In genomic region chr12:54572866-54573265, GRCm38 (mm10) we compare ENCODE assay signal across 22 mouse cellular contexts.
DNase-seq lines count a peak whose midpoint lies in the region; ATAC-seq and TF ChIP-seq lines count a peak whose summit lies in the region.
"Had no signal": no experiment of that assay in that cellular context is flagged by ENCODE, and none has a peak within 500 bp of the region (broad histone marks: within the 10 kb centered on the region; RNA-seq: fewer than 3 reads in every experiment).

No protein-coding gene starts in this region.

- no peaks in the 10 kb centered on the region for H3K27me3 ChIP-seq in stomach, postnatal 0 days (ENCODE audit: control insufficient read depth, insufficient read depth, low read length)
- H3K27me3 ChIP-seq: forebrain, embryonic 13.5 days; heart, embryonic 15.5 days had no signal

- ATAC-seq in frontal cortex, adult (ENCODE audit: low TSS enrichment): peak; percentile 72
- ATAC-seq in stomach, postnatal 0 days (ENCODE audit: low FRiP score, low TSS enrichment): no peak
- ATAC-seq: CD4-positive, CD25-positive, alpha-beta regulatory T cell, adult 4 months; forebrain, embryonic 13.5 days; forebrain, postnatal 0 days had no signal

- TF ChIP-seq EP300 in stomach, postnatal 0 days (optimal IDR thresholded peaks at IDR 0.05): no peak

- H3K9ac ChIP-seq in stomach, postnatal 0 days (ENCODE audit: low read length): no peak overlapping the region
- H3K9ac ChIP-seq: forebrain, embryonic 13.5 days; forebrain, postnatal 0 days; heart, embryonic 15.5 days; hindbrain, embryonic 14.5 days had no signal

- H3K4me3 ChIP-seq in stomach, postnatal 0 days (ENCODE audit: low read depth, low read length): no peak overlapping the region
- H3K4me3 ChIP-seq: embryonic facial prominence, embryonic 10.5 days; forebrain, embryonic 13.5 days; heart, adult 2 months; heart, embryonic 15.5 days had no signal

- H3K9me3 ChIP-seq in stomach, postnatal 0 days (ENCODE audit: control insufficient read depth, low read length): no peaks in the 10 kb centered on the region
- H3K9me3 ChIP-seq: embryonic facial prominence, embryonic 10.5 days; G1E; heart, embryonic 15.5 days had no signal

- intact Hi-C loops in left cerebral cortex, postnatal 14 days (cut with DNase I): no loop called here

- no peaks in the 10 kb centered on the region for H3K36me3 ChIP-seq in stomach, postnatal 0 days (ENCODE audit: control insufficient read depth, insufficient read depth, low read length)
- H3K36me3 ChIP-seq: embryonic facial prominence, embryonic 10.5 days; G1E; heart, embryonic 15.5 days had no signal

- no peak overlapping the region for H3K4me2 ChIP-seq in stomach, postnatal 0 days (replicated peaks; ENCODE audit: low read depth)
- H3K4me2 ChIP-seq: forebrain, embryonic 13.5 days; heart, embryonic 11.5 days; heart, embryonic 15.5 days; hindbrain, embryonic 14.5 days had no signal

- TF ChIP-seq CTCF in stomach, postnatal 0 days (IDR thresholded peaks at IDR 0.05; ENCODE audit: low read depth): no peak

- H3K4me1 ChIP-seq in stomach, postnatal 0 days (replicated peaks; ENCODE audit: control insufficient read depth, insufficient read depth): no peaks in the 10 kb centered on the region
- H3K4me1 ChIP-seq: forebrain, embryonic 13.5 days; heart, embryonic 15.5 days had no signal

- WGBS in stomach, postnatal 0 days: 89% methylated on average over 8 of the region's 8 CpGs

- H3K27ac ChIP-seq in stomach, postnatal 0 days (replicated peaks): no peak overlapping the region
- H3K27ac ChIP-seq: embryonic facial prominence, embryonic 10.5 days; forebrain, embryonic 13.5 days; heart, adult 2 months; heart, embryonic 15.5 days; hindbrain, embryonic 14.5 days had no signal

- no peak for DNase-seq in frontal cortex, postnatal 10 days (ENCODE audit: low spot score in 2 of 2)
- peak; percentile 14 for DNase-seq in Muller cell, postnatal 12 days (ENCODE audit: inconsistent ontology term)
- DNase-seq in left cerebral cortex, postnatal 14 days (ENCODE audit: low spot score in 2 of 2): peak; percentile 43 to 44
- DNase-seq in right cerebral cortex, postnatal 25 days: peak; percentile 12
- no peak for DNase-seq in stomach, postnatal 0 days (ENCODE audit: low spot score)
- DNase-seq in kidney, postnatal 4 days: no peak
- DNase-seq: adrenal gland, postnatal 10 days; B cell, adult 2 months; cerebellum, adult 18-20 months; cerebellum, adult 9-11 months; forebrain, postnatal 0 days; gastrocnemius, postnatal 10 days; heart, adult 2 months; heart, postnatal 14 days had no signal

Comparison
In these comparisons a context has a peak if more than half of its experiments do, and no peak if none do; other contexts are left out.
1. DNase-seq: peak in Muller cell, postnatal 12 days (single experiment), left cerebral cortex, postnatal 14 days (2 of 2) and right cerebral cortex, postnatal 25 days (single experiment); none in frontal cortex, postnatal 10 days (0 of 2), stomach, postnatal 0 days (single experiment) and kidney, postnatal 4 days (0 of 2).